Mouse (Mus musculus) spleen, adult 2 months (tissue): ENCODE results near the gene Cd19.

ENCODE experiments used
- CTCF ChIP-seq: fragments of 200-500 bp; IDR thresholded peaks from 2 replicates; pipeline ENCODE4 v1.5.1; 2011; ENCODE audit warnings: mild to moderate bottlenecking, inconsistent platforms; ENCODE audit not compliant: insufficient read depth, insufficient read length, insufficient replicate concordance; ENCODE audit errors: extremely low read depth
- POLR2A ChIP-seq: fragments of 200-500 bp; IDR thresholded peaks from 2 replicates; pipeline ENCODE4 v1.6.1; 2011; ENCODE audit warnings: low read depth, low read length, inconsistent platforms

- TF ChIP-seq CTCF (peak; percentile 88), POLR2A (no peak)
Observed at GRCm38 (mm10) chr7:126436851-126437250, 22.2 kb upstream of the Cd19 start.
